Mouse (Mus musculus): ENCODE results near the gene Rars. TPM values are rescaled to one million over a fixed set of nuclear protein-coding genes. Genes with fewer than 3 reads are reported as not detected.

Gene Rars
- polyA plus RNA-seq, 1 experiment from 2014 or later, result 97.2 TPM

MicroRNAs within 50 kb of the gene (microRNA counts, 519-probe panel; counts per million panel counts)
- microRNA mmu-miR-103, result 4,449 counts per million, percentile 93 among the panel's probes with 10 or more counts

Small RNA genes within 50 kb of the gene (microRNA-seq; reads per million reads assigned to microRNA genes)
- 5.7 reads per million, percentile 23 among the genes with 10 or more reads in this experiment for gene Mir103-1

Other genes with a start within 250 kb of the Rars start
- gene Pank3, start 65.0 kb downstream of the Rars start, polyA plus RNA-seq (2015; fragmentation: Nextera tagmentation; extraction: Ambion mirVana), result 12.0 and 13.7 TPM in 2 replicates
- gene Fbll1, start 35.6 kb downstream of the Rars start, polyA plus RNA-seq (2015; fragmentation: Nextera tagmentation; extraction: Ambion mirVana), result not detected in 2 replicates
- 5.9 and 8.3 TPM in 2 replicates for gene Wwc1, start 146.0 kb upstream of the Rars start, polyA plus RNA-seq (2015; fragmentation: Nextera tagmentation; extraction: Ambion mirVana)